Mouse (Mus musculus) kidney, postnatal 4 days (tissue): ENCODE measurements around the gene Kcns1.
"Not testable (repeated sequence)": the region's sequence is repeated elsewhere in the genome, so short reads cannot be mapped to it uniquely, and the experiment has no call there.

Experiments used
- DNase-seq, 2 experiments: peaks; one replicate each; pipeline ENCODE4 v3.0.0; 2021; ENCODE audit warnings: mixed read lengths in 2 of 2

The Kcns1 gene

DNA sequence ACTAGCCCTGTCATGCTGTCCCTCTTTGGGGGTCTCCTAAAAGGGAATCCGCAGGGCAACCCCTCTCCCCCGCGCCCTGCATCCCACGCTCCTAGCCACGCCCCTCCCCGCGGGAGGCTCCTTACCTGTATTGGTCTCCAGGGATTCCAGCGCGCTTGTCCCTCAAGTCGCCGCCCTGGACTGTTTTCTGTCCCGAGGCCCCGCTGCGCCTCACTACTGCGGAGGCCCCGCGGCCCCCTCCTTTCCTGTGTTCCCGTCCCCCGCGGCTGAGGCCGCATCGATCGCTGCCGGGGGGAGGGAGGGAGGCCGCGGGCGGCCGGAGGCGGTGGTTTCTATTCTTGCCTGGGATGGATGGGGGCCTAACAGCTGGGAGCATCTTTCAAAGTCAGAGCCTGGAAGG lies at the start of gene Kcns1:
Gene Kcns1, minus strand, starts transcription at position 212 of the 400 bp plus-strand sequence.
- peak; percentile 33 to 35 for DNase-seq

DNA sequence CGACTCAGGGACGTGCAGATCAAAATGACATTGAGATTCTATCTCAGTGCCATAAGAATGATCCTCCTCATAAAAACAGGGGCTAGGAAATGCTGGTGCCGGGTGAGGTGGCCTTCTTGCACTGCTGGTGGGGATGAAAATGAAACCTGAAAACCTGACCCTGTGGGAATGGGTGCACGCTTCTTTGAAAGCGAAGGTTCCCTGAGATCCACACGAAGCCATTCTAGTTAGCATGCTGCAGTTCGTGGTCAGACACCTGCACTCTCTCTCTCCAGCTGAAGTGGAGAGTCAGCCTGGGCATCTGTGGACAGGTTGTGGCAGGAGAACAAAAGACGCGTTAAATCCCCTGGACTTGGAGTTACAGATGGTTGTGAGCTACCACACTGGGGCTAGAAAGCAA lies 48.4 kb upstream of the Kcns1 start:
- no peak for DNase-seq

DNA sequence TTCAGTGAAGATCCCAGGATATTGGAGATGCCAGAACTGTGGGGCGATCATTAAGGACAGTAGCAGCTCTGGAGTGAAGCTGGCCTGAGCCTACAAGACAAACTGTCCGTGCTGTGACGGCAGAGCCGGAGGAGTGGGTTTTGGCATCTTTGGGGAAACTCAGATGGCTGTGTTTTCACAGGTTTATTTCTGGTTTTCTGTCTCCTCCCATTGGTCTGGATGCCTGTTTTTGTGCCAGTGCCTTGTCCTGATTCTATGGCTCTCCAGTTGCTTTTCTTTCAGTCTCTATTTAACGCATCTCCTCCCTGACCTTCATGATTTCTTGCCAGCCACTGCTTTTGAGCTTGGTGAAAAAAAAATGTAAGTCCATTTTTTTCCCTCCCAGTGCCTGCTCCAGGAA lies 41.8 kb upstream of the Kcns1 start:
- no peak for DNase-seq

DNA sequence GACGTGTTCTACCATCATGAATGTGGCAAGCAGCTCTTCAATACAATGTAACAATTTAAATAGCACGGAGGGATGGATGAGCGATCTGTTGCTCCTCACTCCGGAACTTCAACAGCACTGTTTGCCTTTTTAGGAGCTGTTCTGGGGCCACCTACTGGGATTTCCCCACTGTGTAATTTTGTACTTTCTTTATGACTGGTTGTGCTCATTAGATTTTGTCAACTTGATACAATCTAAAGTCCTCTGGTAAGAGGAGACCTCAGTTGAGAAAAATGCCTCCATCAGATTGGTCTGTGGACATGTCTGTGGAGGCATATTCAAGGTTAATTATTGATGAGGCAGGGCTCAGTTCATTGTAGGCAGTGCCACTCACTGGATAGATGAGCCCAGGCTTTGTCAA lies 40.0 kb upstream of the Kcns1 start:
- no peak for DNase-seq

DNA sequence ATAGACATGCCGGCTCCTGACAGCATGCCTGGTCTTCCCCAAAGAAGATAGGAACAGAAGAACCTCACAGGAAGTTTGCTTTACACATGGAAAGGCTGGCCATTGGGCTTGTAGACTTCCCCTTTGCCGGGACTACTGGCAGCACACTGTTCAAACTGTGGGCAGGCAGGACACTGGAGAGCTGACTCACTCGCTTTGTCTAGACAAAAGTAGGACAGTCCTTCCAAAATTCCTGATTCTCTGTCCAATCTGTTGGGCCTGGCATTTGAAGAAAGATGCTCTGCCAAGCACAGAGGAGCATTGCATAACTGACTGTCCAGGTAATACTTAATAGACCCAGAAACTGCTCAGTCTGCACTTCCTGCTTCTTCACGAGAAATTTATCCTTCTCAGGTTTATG lies 35.8 kb upstream of the Kcns1 start:
- no peak for DNase-seq

DNA sequence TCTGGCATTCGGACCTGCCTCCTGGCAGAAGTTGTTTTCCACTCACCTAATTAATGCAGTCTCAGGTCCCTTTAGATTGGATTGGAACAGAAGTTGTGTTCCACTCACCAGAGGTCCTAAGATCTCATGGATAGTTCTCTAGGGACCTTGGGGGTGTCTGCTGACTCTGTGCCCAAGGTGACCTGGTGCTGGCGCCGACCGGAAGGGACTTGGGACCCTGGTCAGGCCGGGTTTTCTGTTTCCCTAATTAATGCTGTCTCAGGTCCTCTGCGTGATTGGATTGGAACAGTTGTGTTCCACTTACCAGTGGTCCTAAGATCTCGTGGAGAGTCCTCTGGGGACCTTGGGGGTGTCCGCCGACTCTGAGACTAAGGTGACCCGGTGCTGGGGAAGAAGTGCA lies 35.1 kb upstream of the Kcns1 start:
- DNase-seq = not testable (repeated sequence)

DNA sequence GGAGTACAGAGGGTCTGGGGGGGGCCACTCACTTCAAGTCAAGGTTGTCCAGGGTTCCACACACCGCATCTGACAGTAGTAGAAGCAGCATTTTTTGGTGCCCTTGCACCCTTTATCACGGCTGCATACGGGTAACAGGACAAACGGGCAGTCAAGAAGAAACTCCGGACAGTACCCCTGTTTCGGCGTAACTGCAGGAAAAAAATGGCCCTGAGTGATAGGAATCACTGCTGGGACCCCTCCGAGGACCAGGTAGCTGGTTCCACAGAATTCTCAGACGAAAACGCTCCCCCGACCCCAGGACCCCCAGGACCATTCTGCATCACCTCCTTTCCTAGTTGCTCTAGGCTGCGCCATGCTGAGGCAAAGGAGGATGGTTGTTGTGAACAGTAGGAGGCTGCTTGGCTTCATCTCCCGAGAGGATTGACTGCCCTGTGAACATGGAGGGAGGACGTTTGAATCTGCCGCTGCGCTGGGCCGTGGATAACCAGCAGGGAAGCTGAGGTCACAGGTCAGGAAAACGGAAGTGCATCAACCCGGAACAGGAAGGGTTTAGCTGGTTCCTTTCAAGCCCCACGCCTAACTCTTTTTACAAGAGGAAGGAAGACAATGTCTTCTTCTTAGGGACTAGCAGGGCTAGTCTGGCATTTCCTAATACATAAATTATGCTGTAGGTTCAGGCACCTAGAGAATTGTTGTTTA lies 28.9 kb upstream of the Kcns1 start, which contains the start of gene Wfdc15a:
Gene Wfdc15a, minus strand, starts transcription at position 505 of the 702 bp plus-strand sequence.
- DNase-seq = no peak

DNA sequence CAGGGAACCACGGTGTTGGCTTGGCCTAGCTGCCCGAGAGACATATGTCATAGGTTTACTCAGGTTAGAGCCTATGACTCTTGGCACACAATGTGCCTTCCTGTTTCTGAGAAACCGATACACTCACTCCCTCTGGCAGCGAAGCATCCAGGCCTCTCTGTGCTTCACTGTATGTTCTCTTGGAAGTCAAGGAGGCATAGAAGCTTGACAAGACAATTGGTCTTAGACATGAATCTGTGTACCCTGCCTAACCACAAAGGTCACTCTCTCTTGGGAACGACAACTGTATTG lies 25.7 kb upstream of the Kcns1 start:
- DNase-seq = no peak

DNA sequence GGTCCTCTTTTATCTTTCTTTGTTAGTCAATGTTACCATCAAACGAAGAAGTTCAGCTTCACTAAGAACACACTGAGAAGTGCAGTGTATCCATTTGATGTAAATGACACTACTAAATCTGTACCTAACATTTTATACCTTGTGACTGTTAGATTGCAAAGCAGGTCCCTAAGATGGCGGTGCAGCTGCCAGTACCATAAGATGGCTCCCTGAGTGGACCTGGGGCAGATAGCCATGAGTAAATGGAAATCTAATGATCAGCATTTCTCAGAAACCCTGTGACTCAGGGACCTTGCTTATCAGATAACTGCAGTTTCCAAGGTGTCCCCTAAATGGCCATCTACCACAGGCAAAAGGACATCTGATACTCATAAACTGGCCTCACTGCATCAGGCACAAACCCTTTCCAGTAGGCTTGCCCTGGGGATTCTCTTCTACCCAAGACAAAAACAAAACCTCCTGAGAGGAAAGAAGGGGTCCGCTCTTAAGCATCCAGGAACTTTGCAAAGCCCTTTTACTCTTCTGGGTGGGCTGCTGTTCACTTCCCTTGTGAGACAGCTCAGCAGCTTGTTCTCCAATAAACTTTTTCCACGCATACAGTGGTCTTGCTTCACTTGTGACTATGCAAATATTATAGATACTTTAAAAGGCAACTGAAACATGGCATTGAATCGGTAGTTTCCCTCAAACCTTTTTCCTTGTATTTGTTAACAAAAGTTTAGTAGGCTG lies 25.2 kb upstream of the Kcns1 start:
- no peak for DNase-seq

DNA sequence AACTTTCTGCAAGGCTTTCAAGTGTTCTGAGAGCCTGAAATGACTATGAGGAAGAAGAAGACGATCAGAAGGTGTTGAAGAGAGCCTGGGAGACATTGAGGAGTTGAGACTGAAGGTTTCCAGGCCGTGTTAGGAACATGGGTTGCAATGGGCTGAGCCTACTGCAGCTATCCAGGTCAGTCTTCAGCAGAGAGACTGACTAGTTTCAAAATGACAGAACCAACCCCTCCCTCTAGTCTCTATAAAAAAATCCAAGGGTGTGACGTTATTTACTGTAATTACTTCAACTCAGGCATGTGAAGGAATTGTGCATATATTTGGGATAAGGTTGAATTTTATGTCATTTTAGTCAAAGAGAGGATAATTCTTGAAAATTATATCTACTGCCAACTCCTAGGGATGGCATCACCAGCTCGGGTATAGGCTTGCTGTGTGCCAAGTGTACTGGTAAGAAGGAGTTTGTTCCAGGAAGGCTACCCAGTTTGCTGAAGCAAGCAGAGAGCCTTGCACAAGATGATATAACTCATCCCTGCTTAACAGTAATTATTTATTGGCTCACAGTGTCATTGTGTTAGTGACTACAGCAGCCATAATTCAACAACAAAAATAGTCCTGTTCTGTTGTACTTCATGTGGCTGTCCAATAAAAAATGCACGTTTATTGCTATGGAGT lies 24.2 kb upstream of the Kcns1 start:
- DNase-seq = no peak

DNA sequence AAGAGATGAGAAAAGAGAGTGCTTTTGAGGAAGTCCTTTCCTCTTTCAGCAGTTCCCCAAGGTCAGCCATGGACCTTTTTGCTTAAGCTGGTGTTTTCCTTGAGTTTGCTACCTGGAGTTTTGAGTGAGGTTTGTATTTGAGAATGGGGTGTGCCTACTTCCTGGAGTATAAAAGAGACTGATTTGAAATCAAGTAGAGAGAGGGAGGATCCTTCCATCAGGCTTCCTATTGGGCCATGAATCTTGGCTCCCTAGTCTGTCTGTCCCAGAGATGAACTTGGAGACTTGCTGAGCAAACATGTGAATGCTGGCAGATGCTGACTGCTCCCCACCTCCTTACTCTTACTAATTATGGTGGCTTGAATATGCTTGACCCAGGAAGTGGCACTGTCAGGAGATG lies 21.4 kb upstream of the Kcns1 start:
- DNase-seq = no peak

DNA sequence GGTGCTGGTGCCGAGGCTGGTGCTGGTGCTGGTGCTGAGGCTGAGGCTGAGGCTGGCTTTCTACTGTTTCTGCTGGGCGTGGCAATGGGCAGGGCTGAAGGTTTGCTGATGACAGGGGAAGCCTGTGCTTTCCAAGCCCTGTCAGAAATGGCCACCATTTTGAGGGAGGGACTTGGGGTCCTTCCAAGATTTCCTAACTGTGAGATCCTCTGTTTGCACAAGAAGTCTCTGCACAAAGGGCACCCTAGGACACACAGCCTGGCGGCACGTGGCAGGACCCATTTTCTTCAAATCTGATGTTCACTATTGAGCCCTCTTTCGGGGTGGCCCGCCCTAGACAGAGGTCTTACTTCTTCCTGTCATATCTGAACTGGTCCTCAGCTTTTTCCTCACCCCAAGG lies 19.7 kb upstream of the Kcns1 start, which contains the start of gene Wfdc12:
Gene Wfdc12, minus strand, starts transcription at position 33 of the 400 bp plus-strand sequence.
- no peak for DNase-seq

DNA sequence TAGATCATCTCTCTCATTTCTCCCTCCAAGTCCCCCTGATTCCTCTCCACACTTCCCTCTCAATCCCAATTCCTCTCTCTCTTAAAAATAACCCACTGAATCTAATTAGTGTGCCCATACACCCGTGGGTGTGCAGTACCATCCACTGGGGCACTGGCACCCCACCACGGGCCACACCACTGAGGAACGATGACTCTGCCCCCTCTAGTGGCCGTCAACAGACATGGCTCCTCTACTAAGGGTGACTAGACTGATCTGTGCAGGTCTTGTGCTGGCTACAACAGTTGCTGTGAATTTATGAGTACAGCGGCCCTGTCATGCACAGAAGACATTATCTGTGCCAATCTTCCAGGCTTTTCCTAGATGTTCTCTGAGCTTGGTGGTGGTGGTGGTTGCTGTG lies 17.8 kb upstream of the Kcns1 start:
- no peak for DNase-seq

DNA sequence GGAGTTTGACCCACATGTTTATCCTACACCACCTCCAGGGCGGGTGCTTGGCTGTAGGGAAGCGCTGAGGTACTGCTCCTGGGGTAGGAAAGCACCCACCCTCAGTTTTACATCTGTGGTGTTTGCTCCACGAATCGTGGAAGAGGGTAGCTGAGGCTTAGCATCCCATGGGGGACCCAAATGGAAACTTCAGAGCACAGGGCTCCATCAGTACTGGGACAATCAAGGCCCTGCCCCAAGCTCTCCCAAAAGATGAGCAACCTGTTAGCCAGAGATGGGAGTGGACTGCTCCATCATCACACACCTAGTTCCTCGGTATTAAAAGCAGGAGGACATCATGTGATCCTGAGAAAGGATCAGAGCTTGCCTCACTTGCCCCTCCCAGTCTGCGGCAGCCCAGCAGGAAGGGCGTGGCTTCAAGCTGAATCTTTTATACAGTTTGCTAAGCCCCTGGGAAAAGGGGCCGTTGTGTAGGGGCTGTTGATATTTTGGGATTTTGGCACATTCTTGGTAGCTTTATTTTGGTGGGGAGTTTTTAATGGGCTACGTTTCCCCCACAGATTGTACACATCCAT lies 13.3 kb upstream of the Kcns1 start:
- no peak for DNase-seq

DNA sequence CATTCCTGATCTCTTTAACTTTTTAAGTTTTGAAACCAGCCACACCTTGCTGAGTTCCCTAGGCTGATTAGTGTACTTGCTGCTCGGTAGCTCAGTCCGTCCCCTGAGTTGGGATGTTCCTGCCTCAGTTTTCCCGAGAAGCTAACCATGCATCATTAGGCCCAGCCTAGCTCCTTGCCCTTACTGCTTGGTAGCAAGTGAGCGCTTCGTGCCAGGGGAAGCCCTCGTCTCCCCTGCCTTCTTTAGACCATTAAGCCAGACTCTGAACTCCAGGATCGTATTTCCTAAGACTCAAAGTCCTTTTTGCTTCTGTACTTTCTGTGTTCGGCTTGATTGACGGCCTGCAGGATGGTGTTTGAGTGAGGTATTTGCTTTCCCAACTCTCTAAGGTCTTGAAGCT lies 12.4 kb upstream of the Kcns1 start:
- peak in 1 of 2 experiments; percentile 26 for DNase-seq

DNA sequence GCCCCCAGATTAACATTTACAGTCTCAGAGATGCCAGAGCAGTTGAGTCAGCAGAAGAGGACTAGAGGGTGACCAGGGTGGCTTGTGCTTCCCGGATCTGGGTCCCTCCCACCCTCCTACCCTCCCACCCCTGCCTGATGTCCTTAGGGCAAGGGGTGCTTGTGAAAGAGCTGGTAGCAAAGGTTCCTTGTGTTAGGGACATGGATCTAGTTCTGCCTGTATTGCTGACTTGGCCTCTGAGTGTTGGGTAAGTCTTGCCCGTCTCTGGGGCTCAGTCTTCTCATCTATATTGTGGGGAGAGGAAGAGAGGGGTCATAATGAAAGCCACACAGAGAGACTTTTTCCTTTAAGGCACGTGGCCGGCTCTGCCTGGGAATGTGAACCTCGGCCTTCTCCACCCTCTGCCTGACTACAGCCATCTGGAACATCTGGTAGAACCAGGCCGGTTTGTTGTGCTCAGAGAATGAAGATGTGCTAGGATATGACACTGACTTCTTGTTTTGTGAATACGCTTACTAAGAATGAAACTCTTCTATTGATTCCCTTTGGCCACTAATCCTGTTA lies 11.9 kb upstream of the Kcns1 start, which contains the start of gene Wfdc5:
Gene Wfdc5, minus strand, starts transcription at position 51 of the 564 bp plus-strand sequence.
- no peak for DNase-seq

DNA sequence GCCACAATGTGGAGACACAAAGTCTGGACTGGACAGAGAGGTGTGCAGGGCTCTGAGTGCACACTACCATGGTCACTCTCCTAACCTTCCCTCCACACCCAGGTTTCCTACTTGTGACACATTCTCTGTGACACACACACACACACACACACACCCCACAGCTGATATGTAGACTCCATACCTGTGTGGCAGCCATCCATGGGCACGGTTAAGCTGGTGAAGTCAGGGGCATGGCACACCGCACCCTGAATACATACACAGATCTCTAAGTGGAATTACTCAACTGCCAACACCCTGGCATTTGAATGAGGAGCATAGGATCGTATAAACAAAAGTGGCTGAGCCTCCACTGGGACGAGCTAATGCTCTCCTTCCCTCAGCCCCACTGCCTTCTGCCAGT lies 9.9 kb upstream of the Kcns1 start:
- DNase-seq = no peak

DNA sequence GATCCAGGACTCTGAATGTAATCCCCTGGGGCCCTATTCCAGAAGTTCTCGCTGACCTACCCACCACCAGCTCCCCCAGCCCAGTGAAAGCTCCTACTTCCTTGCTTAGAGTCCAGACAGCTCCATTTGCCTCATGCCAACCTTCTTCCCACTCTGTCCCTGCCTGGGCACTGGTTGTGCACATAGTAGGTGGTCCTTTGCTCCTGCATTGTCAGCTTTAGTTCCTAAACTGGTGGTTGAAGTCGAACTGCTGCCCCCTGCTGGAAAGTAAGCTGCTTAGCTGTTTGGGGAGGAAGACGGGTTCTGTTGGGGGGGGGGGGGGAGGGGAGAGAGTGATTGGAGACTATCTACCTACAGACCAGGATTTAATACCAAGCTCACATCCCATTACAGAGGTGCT lies 9.2 kb upstream of the Kcns1 start:
- DNase-seq = peak; percentile 45 to 47

DNA sequence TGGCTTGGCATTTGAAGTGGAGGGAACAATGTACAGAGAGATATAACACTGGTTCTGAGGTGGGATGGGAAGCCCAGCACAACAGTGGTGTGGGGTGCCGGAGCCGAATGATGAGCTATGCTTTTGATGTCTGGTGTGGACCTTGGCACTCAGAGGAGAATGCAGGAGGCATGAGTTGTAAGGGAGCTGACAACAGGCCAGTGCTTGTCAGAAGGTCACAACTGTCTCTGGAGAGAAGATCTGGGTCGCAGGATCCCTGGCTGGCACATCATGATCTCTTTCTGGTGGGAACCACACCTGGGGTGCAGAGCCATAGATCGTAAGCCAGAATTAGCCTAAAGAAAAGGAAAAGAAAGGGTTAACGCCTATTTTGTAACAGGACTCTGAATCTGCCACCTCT lies 6.9 kb upstream of the Kcns1 start:
- DNase-seq = no peak

DNA sequence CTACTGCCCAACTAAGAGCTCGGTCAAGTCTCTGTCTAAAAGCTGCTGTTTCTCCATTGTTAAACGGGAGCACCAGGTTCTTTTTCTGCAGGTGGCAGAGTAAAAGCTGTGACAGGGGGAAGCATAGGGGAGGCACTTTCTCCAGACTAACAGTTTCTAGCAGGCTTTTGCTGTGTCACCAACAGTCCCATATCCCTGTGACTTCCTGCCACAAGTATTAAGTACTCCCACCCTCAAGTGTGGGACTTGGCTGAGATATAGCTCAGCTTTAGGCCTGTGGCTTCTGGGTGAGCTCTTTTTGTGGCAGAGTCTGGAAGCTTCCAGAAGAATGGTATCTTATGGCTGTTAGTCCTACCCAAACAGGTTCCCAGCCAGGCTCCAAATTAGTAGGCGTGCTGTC lies 4.9 kb upstream of the Kcns1 start:
- no peak for DNase-seq

DNA sequence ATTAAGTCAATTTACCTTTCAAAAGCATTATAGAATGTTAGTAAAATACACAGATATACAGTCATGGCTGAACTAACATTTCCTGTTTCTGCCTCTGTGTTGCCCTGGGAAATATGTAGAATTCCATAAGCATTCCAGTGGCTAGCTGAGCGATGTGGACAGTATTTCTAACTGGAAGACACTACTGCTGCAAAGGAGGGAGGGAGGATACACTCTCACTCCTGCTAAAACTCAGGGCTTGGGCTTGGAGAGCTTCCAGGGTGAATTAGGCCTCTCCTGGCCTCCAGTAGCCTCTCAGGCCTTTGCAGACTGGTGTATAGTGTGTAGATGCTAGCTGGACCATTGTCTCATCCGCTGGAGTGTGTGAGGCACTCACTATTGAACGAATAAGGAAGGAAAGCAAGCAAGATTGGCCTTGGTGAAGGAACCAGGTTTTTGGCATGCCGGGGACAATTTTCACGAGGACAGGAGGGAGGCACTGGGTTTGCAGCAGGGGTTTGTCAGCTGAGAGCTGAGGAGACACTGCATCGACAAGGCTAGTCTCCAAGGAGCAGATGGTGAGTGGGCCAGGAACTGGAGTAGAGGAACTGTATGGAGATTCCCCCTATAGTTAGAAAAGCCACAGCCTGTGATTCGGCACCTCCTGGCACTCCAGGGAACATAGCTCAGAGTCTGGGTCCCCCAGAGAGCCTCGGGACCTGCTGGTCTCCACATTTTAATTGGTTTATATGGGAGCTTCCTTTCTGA lies 3.9 kb upstream of the Kcns1 start:
- peak; percentile 25 to 45 for DNase-seq

DNA sequence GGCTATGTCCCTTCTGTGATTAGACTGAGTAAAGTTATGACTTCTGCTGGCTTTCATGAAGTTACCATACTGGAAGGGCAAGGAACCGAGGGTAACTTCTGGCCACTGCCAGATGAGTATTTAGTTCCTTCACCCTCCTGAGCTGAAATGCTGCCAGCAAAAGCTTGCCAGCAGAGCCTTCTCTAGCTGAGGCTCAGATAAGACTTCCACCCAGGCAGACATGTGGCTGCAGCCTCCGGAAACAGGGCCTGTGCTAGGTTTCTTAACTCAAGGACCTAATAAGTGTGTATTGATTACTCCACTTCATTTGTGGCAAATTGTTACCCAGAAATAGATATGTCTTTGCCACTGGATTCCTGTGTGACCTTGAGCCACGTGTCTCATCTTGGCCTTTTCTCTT lies 2.5 kb upstream of the Kcns1 start:
- no peak for DNase-seq

DNA sequence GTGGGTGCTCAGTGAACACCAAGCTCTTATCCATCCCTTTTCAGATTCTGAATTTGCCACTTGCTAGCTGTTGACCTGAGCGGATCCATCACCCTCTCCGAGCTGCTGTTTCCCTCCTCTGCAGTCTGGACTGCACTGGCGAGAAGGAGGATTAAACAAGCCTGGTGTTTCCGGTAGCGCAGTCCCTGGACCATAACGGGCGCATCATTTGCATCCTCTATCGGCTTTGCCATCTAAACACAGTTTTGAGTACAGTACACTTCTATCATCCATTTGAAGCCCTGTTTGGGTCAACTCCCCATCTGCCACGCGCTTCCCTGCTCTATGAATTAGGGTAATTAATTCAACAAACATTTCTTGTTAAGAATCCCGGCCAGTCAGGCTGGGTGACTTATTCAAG lies 587 bp downstream of the Kcns1 start:
- DNase-seq = no peak
